In the genomic region with DNA sequence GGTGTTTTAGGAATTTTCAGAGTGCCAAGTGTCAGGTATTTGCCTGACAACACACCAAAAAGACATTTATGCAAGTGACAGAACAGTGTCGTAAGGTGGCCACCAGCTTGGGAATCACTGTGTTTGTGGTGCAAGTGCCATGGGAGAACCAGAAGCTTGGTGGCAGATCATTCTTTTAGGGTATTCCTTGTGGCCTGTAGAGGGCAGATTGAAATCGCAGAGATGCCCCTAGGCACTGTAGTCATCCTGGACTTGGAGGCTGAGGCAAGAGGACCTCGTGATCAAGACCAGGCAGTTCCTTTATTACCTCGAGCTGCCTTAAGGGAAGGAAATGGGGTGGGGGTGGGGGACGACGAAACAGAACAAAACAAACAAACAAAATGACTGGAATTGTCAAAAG, we compare ENCODE assay signal across 10 mouse cellular contexts.
A peak's percentile ranks its signal among the peaks of the same experiment; 100 is the strongest.
DNase-seq lines count a peak whose midpoint lies in the region; ATAC-seq and TF ChIP-seq lines count a peak whose summit lies in the region.
"Had no signal": no experiment of that assay in that cellular context is flagged by ENCODE, and none has a peak within 500 bp of the region (broad histone marks: within the 10 kb centered on the region; RNA-seq: fewer than 3 reads in every experiment).

No protein-coding gene starts in this region.

- no peaks in the 10 kb centered on the region for H3K79me2 ChIP-seq in heart, adult 2 months (replicated peaks; ENCODE audit: control insufficient read depth, insufficient read depth, low read length)
- H3K79me2 ChIP-seq in C2C12 (ENCODE audit: control insufficient read depth, insufficient read depth) = no peaks in the 10 kb centered on the region

- H3K9ac ChIP-seq in heart, adult 2 months (ENCODE audit: low read depth, low read length) = no peak overlapping the region
- H3K9ac ChIP-seq in heart, embryonic 12.5 days = no peak overlapping the region
- H3K9ac ChIP-seq in lung, embryonic 15.5 days = no peak overlapping the region
- H3K9ac ChIP-seq: heart, embryonic 13.5 days; neural tube, embryonic 13.5 days had no signal

- intact Hi-C loops in heart, adult 2 months (cut with DNase I) = loop anchor here (2.0 to 10.0 kb wide), 7 partner anchors 24 to 982 kb away; a partner anchor contains a TSS

- no peaks in the 10 kb centered on the region for H3K9me3 ChIP-seq in heart, embryonic 12.5 days (replicated peaks)
- H3K9me3 ChIP-seq in lung, embryonic 15.5 days = no peaks in the 10 kb centered on the region
- H3K9me3 ChIP-seq: heart, embryonic 13.5 days; neural tube, embryonic 13.5 days had no signal

- no peak for TF ChIP-seq POLR2A in heart, adult 2 months (IDR thresholded peaks at IDR 0.05; ENCODE audit: insufficient read depth, low read depth, low read length)

- DNase-seq in heart, adult 2 months = peak in 1 of 2 experiments; percentile 64
- DNase-seq in thymus, adult 18-20 months = peak; percentile 10 to 41
- no peak for DNase-seq in right cerebral cortex, adult 2 months (ENCODE audit: low spot score in 2 of 2)
- DNase-seq in ovary, adult 18-20 months (ENCODE audit: low spot score) = no peak

- peaks cover 5% of the 10 kb centered on the region for H3K36me3 ChIP-seq in heart, adult 2 months (ENCODE audit: control insufficient read depth, insufficient read depth, low read length)
- H3K36me3 ChIP-seq in heart, embryonic 12.5 days = no peaks in the 10 kb centered on the region
- no peaks in the 10 kb centered on the region for H3K36me3 ChIP-seq in C2C12 (ENCODE audit: control insufficient read depth, insufficient read depth)
- H3K36me3 ChIP-seq in lung, embryonic 15.5 days = no peaks in the 10 kb centered on the region
- H3K36me3 ChIP-seq: heart, embryonic 13.5 days; neural tube, embryonic 13.5 days had no signal

- peak overlapping the region; percentile 88 for H3K27ac ChIP-seq in heart, adult 2 months
- H3K27ac ChIP-seq in heart, embryonic 12.5 days (ENCODE audit: poor library complexity, severe bottlenecking) = no peak overlapping the region
- peak overlapping the region; percentile 90 for H3K27ac ChIP-seq in brown adipose tissue, adult 24 weeks (replicated peaks; ENCODE audit: low read depth, low read length)
- H3K27ac ChIP-seq in lung, embryonic 15.5 days = peak overlapping the region; percentile 59; the same call in 1 of the 2 replicates
- H3K27ac ChIP-seq: neural tube, embryonic 13.5 days had no signal

- H3K27me3 ChIP-seq in heart, adult 2 months (ENCODE audit: control insufficient read depth, insufficient read depth, low read length) = no peaks in the 10 kb centered on the region
- no peaks in the 10 kb centered on the region for H3K27me3 ChIP-seq in heart, embryonic 12.5 days (replicated peaks)
- no peaks in the 10 kb centered on the region for H3K27me3 ChIP-seq in C2C12 (ENCODE audit: control insufficient read depth, insufficient read depth, insufficient read length)
- H3K27me3 ChIP-seq in lung, embryonic 15.5 days = no peaks in the 10 kb centered on the region
- H3K27me3 ChIP-seq: heart, embryonic 13.5 days; neural tube, embryonic 13.5 days had no signal

- H3K4me3 ChIP-seq in heart, adult 2 months = no peak overlapping the region
- no peak overlapping the region for H3K4me3 ChIP-seq in heart, embryonic 12.5 days
- no peak overlapping the region for H3K4me3 ChIP-seq in C2C12 (ENCODE audit: insufficient read depth, poor library complexity, severe bottlenecking)
- H3K4me3 ChIP-seq in brown adipose tissue, adult 24 weeks (ENCODE audit: insufficient read depth, low read depth, low read length) = no peak overlapping the region
- no peak overlapping the region for H3K4me3 ChIP-seq in lung, embryonic 15.5 days
- H3K4me3 ChIP-seq: heart, embryonic 13.5 days; neural tube, embryonic 13.5 days had no signal

- H3K4me1 ChIP-seq in heart, adult 2 months (ENCODE audit: control insufficient read depth, insufficient read depth, low read length) = peaks cover 13% of the 10 kb centered on the region
- peaks cover 5% of the 10 kb centered on the region for H3K4me1 ChIP-seq in heart, embryonic 12.5 days (replicated peaks)
- peaks cover 14% of the 10 kb centered on the region; the same call in 1 of the 2 replicates for H3K4me1 ChIP-seq in brown adipose tissue, adult 24 weeks (ENCODE audit: control insufficient read depth, insufficient read depth, insufficient read length, low read length)
- no peaks in the 10 kb centered on the region for H3K4me1 ChIP-seq in lung, embryonic 15.5 days

- H3K4me2 ChIP-seq in heart, embryonic 12.5 days = no peak overlapping the region
- H3K4me2 ChIP-seq in lung, embryonic 15.5 days = no peak overlapping the region
- H3K4me2 ChIP-seq: heart, embryonic 13.5 days; neural tube, embryonic 13.5 days had no signal

- no peak for ATAC-seq in heart, embryonic 12.5 days (ENCODE audit: insufficient number of reproducible peaks, low FRiP score)
- no peak for ATAC-seq in lung, embryonic 15.5 days (ENCODE audit: borderline replicate concordance, extremely low read depth, low FRiP score, low TSS enrichment)

- 49% methylated on average over 6 of the region's 6 CpGs for WGBS in heart, adult 2 months
- 63% methylated on average over 6 of the region's 6 CpGs for WGBS in heart, embryonic 12.5 days
- WGBS in lung, embryonic 15.5 days = 69% methylated on average over 6 of the region's 6 CpGs

- H3ac ChIP-seq in C2C12 (ENCODE audit: control insufficient read depth, insufficient read length, low read depth) = no peak overlapping the region

- no peak for TF ChIP-seq EP300 in heart, adult 2 months (IDR thresholded peaks at IDR 0.05; ENCODE audit: insufficient read depth, low read depth, low read length)

- peak; percentile 52 for TF ChIP-seq CTCF in heart, adult 2 months (IDR thresholded peaks at IDR 0.05)
- TF ChIP-seq CTCF in C2C12 (IDR thresholded peaks at IDR 0.05; ENCODE audit: control insufficient read depth, insufficient read depth, insufficient read length) = peak; percentile 6

- H3K79me3 ChIP-seq in C2C12 (ENCODE audit: low read depth) = no peaks in the 10 kb centered on the region

TF ChIP-seq in C2C12, 6 proteins besides CTCF, POLR2A, EP300 and RAD21:
- TF ChIP-seq CEBPB (IDR thresholded peaks at IDR 0.05; ENCODE audit: low read depth) (no peak), USF1 (IDR thresholded peaks at IDR 0.05; ENCODE audit: low read depth) (no peak), MYOG (IDR thresholded peaks at IDR 0.05; ENCODE audit: control insufficient read depth, extremely low read depth, insufficient read length) (no peak), FOSL1 (IDR thresholded peaks at IDR 0.05; ENCODE audit: insufficient read depth, low read length, poor library complexity, severe bottlenecking) (no peak), MAX (IDR thresholded peaks at IDR 0.05) (no peak), MYOD1 (IDR thresholded peaks at IDR 0.05; ENCODE audit: control insufficient read depth, insufficient read length, low read depth) (no peak)

Comparison
In these comparisons a context has a peak if more than half of its experiments do, and no peak if none do; other contexts are left out.
1. DNase-seq: peak in thymus, adult 18-20 months (2 of 2); none in right cerebral cortex, adult 2 months (0 of 2) and ovary, adult 18-20 months (single experiment).